In the genomic region with DNA sequence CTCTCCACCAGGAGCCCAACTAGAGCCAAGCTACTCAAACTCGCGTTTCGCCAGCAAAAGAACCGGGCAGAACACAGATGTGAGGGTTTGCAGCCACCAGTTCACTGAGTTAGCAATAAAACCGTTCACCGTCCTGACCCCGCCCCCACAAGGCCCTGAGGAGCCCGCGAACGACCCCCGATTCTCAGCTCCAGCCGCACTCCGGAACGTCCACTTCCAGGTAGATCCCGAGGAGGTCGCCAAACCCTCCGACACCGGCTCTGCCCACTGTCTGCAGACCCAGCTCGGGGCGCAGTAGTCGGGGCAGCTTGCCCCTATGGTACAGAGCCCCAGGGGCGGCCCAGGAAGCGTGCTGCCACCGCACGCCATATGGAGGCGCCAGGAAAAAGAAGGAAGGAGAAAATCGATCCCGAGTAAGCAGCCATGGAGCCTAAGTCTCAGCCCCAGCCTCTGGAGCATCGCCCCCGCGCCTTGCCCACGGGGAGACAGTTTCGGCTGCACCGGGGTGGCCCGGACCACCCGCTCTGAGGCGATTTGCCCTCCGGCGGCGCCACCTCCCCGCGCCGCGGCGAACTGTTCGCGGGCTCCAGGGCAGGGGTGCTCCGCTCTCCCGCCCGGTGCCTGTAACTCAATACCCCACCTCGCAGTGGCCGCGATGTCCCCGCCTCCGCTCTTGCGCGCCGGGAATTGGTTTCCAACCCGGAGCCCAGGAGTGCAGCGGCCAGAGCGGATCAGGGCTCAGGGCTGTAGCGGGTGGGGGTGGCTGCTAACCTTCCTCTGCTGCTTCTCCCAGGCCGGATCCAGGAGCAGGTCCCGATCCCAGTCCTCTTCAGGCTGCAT, we compare ENCODE assay signal across 8 mouse cellular contexts. TPM values are rescaled to one million over a fixed set of nuclear protein-coding genes. Genes with fewer than 3 reads are reported as not detected.
DNase-seq lines count a peak whose midpoint lies in the region; ATAC-seq and TF ChIP-seq lines count a peak whose summit lies in the region.

No protein-coding gene starts in this region.

- peak overlapping the region; percentile 88 for H3K4me2 ChIP-seq in heart, embryonic 14.5 days (ENCODE audit: low read length)
- H3K4me2 ChIP-seq in liver, embryonic 16.5 days (ENCODE audit: low read depth, low read length): peak overlapping the region; percentile 59
- peak overlapping the region; percentile 82 for H3K4me2 ChIP-seq in neural tube, embryonic 13.5 days

- peak; percentile 22; the same call in 1 of the 2 replicates for TF ChIP-seq CTCF in bone marrow macrophage, adult 2 months (IDR thresholded peaks at IDR 0.05; ENCODE audit: low read depth, low read length)
- TF ChIP-seq CTCF in embryonic fibroblast, embryonic 13.5 days (IDR thresholded peaks at IDR 0.05; ENCODE audit: borderline replicate concordance, insufficient read depth, low read length): no peak

- peak overlapping the region; percentile 93 for H3K9ac ChIP-seq in heart, embryonic 14.5 days (ENCODE audit: low read length)
- H3K9ac ChIP-seq in liver, embryonic 16.5 days (ENCODE audit: low read depth, low read length): peak overlapping the region; percentile 68
- peak overlapping the region; percentile 83 for H3K9ac ChIP-seq in neural tube, embryonic 13.5 days

- peaks cover 17% of the 10 kb centered on the region for H3K4me1 ChIP-seq in bone marrow macrophage, adult 2 months (ENCODE audit: control insufficient read depth, insufficient read depth, low read length)
- peaks cover 14% of the 10 kb centered on the region for H3K4me1 ChIP-seq in embryonic fibroblast, embryonic 13.5 days (ENCODE audit: control insufficient read depth, insufficient read depth, low read length)
- peaks cover 4 to 24% of the 10 kb centered on the region in 2 experiments for H3K4me1 ChIP-seq in heart, embryonic 14.5 days (ENCODE audit: control insufficient read depth in 2 of 2, insufficient read depth in 2 of 2, low read length in 2 of 2)
- no peaks in the 10 kb centered on the region; the same call in 1 of the 2 replicates for H3K4me1 ChIP-seq in liver, embryonic 16.5 days (ENCODE audit: control insufficient read depth, low read depth, low read length)
- H3K4me1 ChIP-seq in neural tube, embryonic 13.5 days (replicated peaks): peaks cover 30% of the 10 kb centered on the region

- ATAC-seq in heart, embryonic 14.5 days (ENCODE audit: insufficient number of reproducible peaks, insufficient read depth, low FRiP score, low read depth): peak; percentile 60
- peak; percentile 61 for ATAC-seq in liver, embryonic 16.5 days (ENCODE audit: low read depth)
- ATAC-seq in neural tube, embryonic 13.5 days (ENCODE audit: low read depth): peak; percentile 74

- peak overlapping the region; percentile 48 for H3K27ac ChIP-seq in bone marrow macrophage, adult 2 months (ENCODE audit: insufficient read depth, low read depth, low read length)
- H3K27ac ChIP-seq in embryonic fibroblast, embryonic 13.5 days (ENCODE audit: insufficient read depth, low read length): peak overlapping the region; percentile 96
- H3K27ac ChIP-seq in heart, embryonic 14.5 days (replicated peaks in 1 of 2; ENCODE audit: control insufficient read depth in 1 of 2, insufficient read depth in 1 of 2, low read depth in 2 of 2, low read length in 2 of 2): peak overlapping the region; percentile 91 to 97
- H3K27ac ChIP-seq in liver, embryonic 16.5 days (ENCODE audit: low read length): peak overlapping the region; percentile 82
- H3K27ac ChIP-seq in neural tube, embryonic 13.5 days (replicated peaks): peak overlapping the region; percentile 90

- H3K4me3 ChIP-seq in bone marrow macrophage, adult 2 months (ENCODE audit: insufficient read depth, low read length): peak overlapping the region; percentile 83
- peak overlapping the region; percentile 82 for H3K4me3 ChIP-seq in embryonic fibroblast, embryonic 13.5 days (ENCODE audit: insufficient read depth, low read length)
- H3K4me3 ChIP-seq in heart, embryonic 14.5 days (ENCODE audit: control insufficient read depth in 1 of 2, insufficient read depth in 1 of 2, low read depth in 1 of 2, low read length in 2 of 2): peak overlapping the region; percentile 87 to 90
- H3K4me3 ChIP-seq in liver, embryonic 16.5 days (ENCODE audit: low read depth, low read length): peak overlapping the region; percentile 60
- H3K4me3 ChIP-seq in neural tube, embryonic 13.5 days: peak overlapping the region; percentile 79

- no peak for TF ChIP-seq POLR2A in bone marrow macrophage, adult 2 months (IDR thresholded peaks at IDR 0.05; ENCODE audit: borderline replicate concordance, low read depth, low read length)
- peak; percentile 50; the same call in 1 of the 2 replicates for TF ChIP-seq POLR2A in embryonic fibroblast, embryonic 13.5 days (IDR thresholded peaks at IDR 0.05; ENCODE audit: low read depth, low read length)

- peak; percentile 56 to 62 for DNase-seq in CD8-positive naive resting alpha-beta T cell, adult 2 months (ENCODE audit: low read depth in 2 of 2, low spot score in 2 of 2)
- peak; percentile 87 for DNase-seq in kidney, postnatal 10 days
- peak; percentile 50 for DNase-seq in testis, postnatal 14 days (ENCODE audit: low spot score)

- no peaks in the 10 kb centered on the region for H3K36me3 ChIP-seq in heart, embryonic 14.5 days (ENCODE audit: control insufficient read depth, insufficient read depth, low read length)
- no peaks in the 10 kb centered on the region for H3K36me3 ChIP-seq in liver, embryonic 16.5 days (ENCODE audit: control insufficient read depth, insufficient read depth)
- no peaks in the 10 kb centered on the region for H3K36me3 ChIP-seq in neural tube, embryonic 13.5 days

- H3K27me3 ChIP-seq in heart, embryonic 14.5 days (ENCODE audit: control insufficient read depth, insufficient read depth, low read length): no peaks in the 10 kb centered on the region
- H3K27me3 ChIP-seq in liver, embryonic 16.5 days (ENCODE audit: control insufficient read depth, insufficient read depth, low read depth, low read length): peaks cover 33% of the 10 kb centered on the region
- H3K27me3 ChIP-seq in neural tube, embryonic 13.5 days: no peaks in the 10 kb centered on the region

- no peaks in the 10 kb centered on the region for H3K9me3 ChIP-seq in heart, embryonic 14.5 days (ENCODE audit: control insufficient read depth, low read length)
- H3K9me3 ChIP-seq in liver, embryonic 16.5 days (replicated peaks; ENCODE audit: control insufficient read depth, low read length): no peaks in the 10 kb centered on the region
- no peaks in the 10 kb centered on the region for H3K9me3 ChIP-seq in neural tube, embryonic 13.5 days

- under 1% methylated on average over 64 of the region's 64 CpGs for WGBS in heart, embryonic 14.5 days
- WGBS in liver, embryonic 16.5 days (ENCODE audit: insufficient replicate concordance): under 1% methylated on average over 64 of the region's 64 CpGs
- under 1% methylated on average over 64 of the region's 64 CpGs for WGBS in neural tube, embryonic 13.5 days

RNA-seq across cellular contexts. Expression of a gene that starts 0.7 kb away (rescaled TPM):
- polyA plus RNA-seq in bone marrow macrophage, adult 2 months (2012; ENCODE audit: insufficient read depth, insufficient read length, missing spikeins): 60.2 and 62.4 TPM in 2 replicates
- polyA plus RNA-seq in embryonic fibroblast, embryonic 13.5 days (2011; ENCODE audit: insufficient read length, low read depth, missing spikeins): 488 and 794 TPM in 2 replicates
- 38.7 and 42.7 TPM in 2 replicates for polyA plus RNA-seq in heart, embryonic 14.5 days (2014; fragmentation: Nextera tagmentation; extraction: Ambion mirVana)
- polyA plus RNA-seq in liver, embryonic 16.5 days (2015; fragmentation: Nextera tagmentation; extraction: Ambion mirVana): 7.9 and 10.3 TPM in 2 replicates
- 8.8 and 10.2 TPM in 2 replicates for polyA plus RNA-seq in neural tube, embryonic 13.5 days (2015; fragmentation: Nextera tagmentation; extraction: Ambion mirVana)

Comparison
In these comparisons a context has a peak if more than half of its experiments do, and no peak if none do; other contexts are left out.
1. Peak in every context shown above with its lines: DNase-seq, ATAC-seq, H3K4me3 ChIP-seq and H3K27ac ChIP-seq.